Mouse (Mus musculus) hindbrain, embryonic 11.5 days (tissue): Measurements from ENCODE around the gene Prrc2c. TPM values are rescaled to one million over a fixed set of nuclear protein-coding genes. Genes with fewer than 3 reads are reported as not detected.

ENCODE experiments used
- ATAC-seq: fragments of 200-750 bp; cut with Nextera tagmentation; 2 replicates; pipeline ENCODE4 v1.8.0; 2017; ENCODE audit warnings: mild to moderate bottlenecking, moderate TSS enrichment, moderate library complexity; ENCODE audit not compliant: low FRiP score
- DNase-seq: peaks from one replicate; pipeline ENCODE4 v3.0.0-alpha.2; 2015; ENCODE audit warnings: low spot score
- H3K27ac ChIP-seq: fragments of 300-500 bp; sonication (generic); 2 replicates; pipeline ENCODE4 v1.5.1; 2014; ENCODE audit warnings: mild to moderate bottlenecking, low read depth, low read length
- H3K27me3 ChIP-seq: fragments of 300-500 bp; sonication (generic); 2 replicates; pipeline ENCODE4 v1.6.1; 2014; ENCODE audit warnings: mild to moderate bottlenecking, low read length, moderate library complexity, mixed read lengths; ENCODE audit not compliant: control insufficient read depth, insufficient read depth
- H3K36me3 ChIP-seq: fragments of 300-500 bp; sonication (generic); 2 replicates; pipeline ENCODE4 v1.6.1; 2014; ENCODE audit warnings: mild to moderate bottlenecking, low read length, moderate library complexity, mixed read lengths; ENCODE audit not compliant: control insufficient read depth, insufficient read depth
- H3K4me1 ChIP-seq: fragments of 300-500 bp; sonication (generic); replicated peaks from 2 replicates; pipeline ENCODE4 v1.6.1; 2014; ENCODE audit warnings: low read length, mixed read lengths; ENCODE audit not compliant: control insufficient read depth, insufficient read depth
- H3K4me2 ChIP-seq: fragments of 300-500 bp; sonication (generic); replicated peaks from 2 replicates; pipeline ENCODE4 v1.6.1; 2014; ENCODE audit warnings: mild to moderate bottlenecking, low read depth, low read length
- H3K4me3 ChIP-seq: fragments of 300-500 bp; sonication (generic); 2 replicates; pipeline ENCODE4 v1.5.1; 2014; ENCODE audit warnings: low read depth, low read length
- H3K9ac ChIP-seq: fragments of 300-500 bp; sonication (generic); 2 replicates; pipeline ENCODE4 v1.6.1; 2014; ENCODE audit warnings: low read depth, low read length
- H3K9me3 ChIP-seq: fragments of 300-500 bp; sonication (generic); 2 replicates; pipeline ENCODE4 v1.6.1; 2016; ENCODE audit warnings: low read length; ENCODE audit not compliant: control insufficient read depth
- WGBS: fragments of 180-500 bp; shearing (Covaris S2); extraction: QIAGEN DNeasy Blood & Tissue Kit; methylation state at CpG from one replicate; pipeline ENCODE4 v1.1.7; 2014; 5-methylcytosine and 5-hydroxymethylcytosine counted together
- polyA plus RNA-seq: library from polyadenylated mRNA; unstranded; fragments of >200 nt; fragmentation: Nextera tagmentation; extraction: Ambion mirVana; gene quantifications from 2 replicates; pipeline ENCODE4 v1.2.1, GENCODE M21; 2014

The Prrc2c gene
- polyA plus RNA-seq, 1 experiment from 2014 or later: 213 TPM

GRCm38 (mm10) chr1:162748761-162749160 is 8.4 kb upstream of the Prrc2c start:
- Histone ChIP-seq H3K9me3 (no peaks in the 10 kb centered on the region), H3K4me3 (no peak overlapping the region), H3K9ac (no peak overlapping the region), H3K4me2 (no peak overlapping the region), H3K27me3 (no peaks in the 10 kb centered on the region), H3K27ac (no peak overlapping the region), H3K36me3 (no peaks in the 10 kb centered on the region), H3K4me1 (no peaks in the 10 kb centered on the region)
- WGBS: 87% methylated on average over 5 of the region's 5 CpGs
- ATAC-seq: no peak
- DNase-seq: no peak

- H3K4me3 ChIP-seq: peak overlapping the region; percentile 99
- H3K9me3 ChIP-seq: no peaks in the 10 kb centered on the region
- WGBS: under 1% methylated on average over 56 of the region's 58 CpGs
- no peaks in the 10 kb centered on the region for H3K36me3 ChIP-seq
- peak; percentile 63 for DNase-seq
- H3K9ac ChIP-seq: peak overlapping the region; percentile 99
- H3K27me3 ChIP-seq: no peaks in the 10 kb centered on the region
- H3K4me2 ChIP-seq: peak overlapping the region; percentile 79
- peaks cover 2% of the 10 kb centered on the region; the same call in 1 of the 2 replicates for H3K4me1 ChIP-seq
- peak; percentile 90 for ATAC-seq
- H3K27ac ChIP-seq: peak overlapping the region; percentile 97
These were observed 443 bp downstream of the Prrc2c start for GRCm38 (mm10) chr1:162739831-162740394.

- H3K27ac ChIP-seq: peak overlapping the region; percentile 97
These were observed 950 bp downstream of the Prrc2c start for GRCm38 (mm10) chr1:162739406-162739805.

DNA sequence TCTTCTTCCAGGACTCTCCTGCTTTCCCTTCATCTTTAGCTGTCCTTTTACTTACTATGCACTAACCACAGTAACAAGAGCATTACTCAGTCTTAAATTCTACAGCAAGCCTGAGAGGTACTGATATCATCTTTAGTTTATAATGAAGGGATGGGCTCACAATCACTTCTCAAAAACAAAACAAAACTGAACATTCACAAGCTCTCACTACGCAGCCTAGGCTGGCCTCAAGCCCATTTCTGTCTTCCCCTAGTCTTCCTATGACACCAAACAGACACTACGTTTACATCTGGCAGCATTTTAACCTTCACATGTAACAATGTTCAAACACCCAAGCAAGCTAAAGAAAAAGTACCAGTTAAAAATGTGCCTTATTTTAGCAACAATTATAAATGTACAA is 1.9 kb downstream of the Prrc2c start:
- Histone ChIP-seq H3K36me3 (no peaks in the 10 kb centered on the region), H3K27me3 (no peaks in the 10 kb centered on the region), H3K27ac (no peak overlapping the region), H3K4me3 (peak overlapping the region; percentile 99), H3K4me1 (peaks cover 2% of the 10 kb centered on the region; the same call in 1 of the 2 replicates), H3K4me2 (peak overlapping the region; percentile 79), H3K9ac (no peak overlapping the region; the same call in 1 of the 2 replicates), H3K9me3 (no peaks in the 10 kb centered on the region)
- WGBS: 66% methylated on average over 2 of the region's 2 CpGs
- DNase-seq: no peak
- no peak for ATAC-seq

More at GRCm38 (mm10) chr1:162739406-162739805, 950 bp downstream of the Prrc2c start:
- H3K9ac ChIP-seq: peak overlapping the region; percentile 99
- no peak for ATAC-seq
- no peaks in the 10 kb centered on the region for H3K36me3 ChIP-seq
- no peaks in the 10 kb centered on the region for H3K27me3 ChIP-seq
- peak overlapping the region; percentile 79 for H3K4me2 ChIP-seq
- WGBS: under 1% methylated on average over 10 of the region's 10 CpGs
- H3K4me3 ChIP-seq: peak overlapping the region; percentile 99
- H3K9me3 ChIP-seq: no peaks in the 10 kb centered on the region
- peak; percentile 41 for DNase-seq
- H3K4me1 ChIP-seq: peaks cover 2% of the 10 kb centered on the region; the same call in 1 of the 2 replicates

GRCm38 (mm10) chr1:162735084-162735483 is 5.3 kb downstream of the Prrc2c start:
- no peak overlapping the region for H3K4me3 ChIP-seq
- H3K27me3 ChIP-seq: no peaks in the 10 kb centered on the region
- no peaks in the 10 kb centered on the region for H3K9me3 ChIP-seq
- H3K9ac ChIP-seq: no peak overlapping the region
- no peak overlapping the region for H3K4me2 ChIP-seq
- no peak for DNase-seq
- ATAC-seq: no peak
- 92% methylated on average over 4 of the region's 4 CpGs for WGBS
- peaks cover 2% of the 10 kb centered on the region; the same call in 1 of the 2 replicates for H3K4me1 ChIP-seq
- H3K27ac ChIP-seq: no peak overlapping the region
- no peaks in the 10 kb centered on the region for H3K36me3 ChIP-seq

- peaks cover 2% of the 10 kb centered on the region; the same call in 1 of the 2 replicates for H3K4me1 ChIP-seq
These were observed 6.1 kb downstream of the Prrc2c start for GRCm38 (mm10) chr1:162734283-162734682.

DNA sequence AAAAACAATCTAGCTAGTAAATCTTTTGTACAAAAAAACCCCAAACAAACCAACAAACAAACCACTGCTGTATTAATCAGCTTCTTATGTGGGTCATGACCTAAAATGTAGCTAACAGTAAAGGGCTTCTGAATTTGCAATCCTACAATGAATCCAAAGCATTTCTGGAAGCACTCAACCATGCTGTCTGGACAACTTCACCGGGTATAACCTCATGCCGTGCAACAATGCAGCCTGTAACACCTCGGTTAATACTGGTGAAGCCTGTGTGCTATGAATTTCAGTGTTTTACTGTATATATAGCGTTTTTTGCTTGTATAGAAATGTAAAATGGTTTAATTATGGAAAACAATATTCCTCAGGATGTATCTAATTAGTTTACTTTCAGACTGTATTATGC is 8.3 kb downstream of the Prrc2c start:
- no peak for ATAC-seq

More at GRCm38 (mm10) chr1:162734283-162734682, 6.1 kb downstream of the Prrc2c start:
- no peaks in the 10 kb centered on the region for H3K27me3 ChIP-seq
- H3K4me3 ChIP-seq: no peak overlapping the region
- H3K9me3 ChIP-seq: no peaks in the 10 kb centered on the region
- no peaks in the 10 kb centered on the region for H3K36me3 ChIP-seq
- H3K27ac ChIP-seq: no peak overlapping the region
- ATAC-seq: no peak
- H3K4me2 ChIP-seq: no peak overlapping the region
- no peak overlapping the region for H3K9ac ChIP-seq
- 88% methylated on average over 1 of the region's 1 CpGs for WGBS
- DNase-seq: no peak

GRCm38 (mm10) chr1:162729436-162729835 is 10.9 kb downstream of the Prrc2c start:
- DNase-seq: no peak
- Histone ChIP-seq H3K9me3 (no peaks in the 10 kb centered on the region), H3K4me3 (no peak overlapping the region), H3K27ac (no peak overlapping the region), H3K9ac (no peak overlapping the region), H3K36me3 (no peaks in the 10 kb centered on the region), H3K4me2 (no peak overlapping the region), H3K4me1 (no peaks in the 10 kb centered on the region), H3K27me3 (no peaks in the 10 kb centered on the region)
- WGBS: 43% methylated on average over 2 of the region's 2 CpGs
- peak; percentile 28; the same call in 1 of the 2 replicates for ATAC-seq

More for the DNA sequence above, 8.3 kb downstream of the Prrc2c start:
- Histone ChIP-seq H3K4me1 (no peaks in the 10 kb centered on the region), H3K4me2 (no peak overlapping the region), H3K36me3 (no peaks in the 10 kb centered on the region), H3K4me3 (no peak overlapping the region), H3K27me3 (no peaks in the 10 kb centered on the region), H3K9ac (no peak overlapping the region), H3K27ac (no peak overlapping the region), H3K9me3 (no peaks in the 10 kb centered on the region)
- no peak for DNase-seq
- 80% methylated on average over 4 of the region's 4 CpGs for WGBS

DNA sequence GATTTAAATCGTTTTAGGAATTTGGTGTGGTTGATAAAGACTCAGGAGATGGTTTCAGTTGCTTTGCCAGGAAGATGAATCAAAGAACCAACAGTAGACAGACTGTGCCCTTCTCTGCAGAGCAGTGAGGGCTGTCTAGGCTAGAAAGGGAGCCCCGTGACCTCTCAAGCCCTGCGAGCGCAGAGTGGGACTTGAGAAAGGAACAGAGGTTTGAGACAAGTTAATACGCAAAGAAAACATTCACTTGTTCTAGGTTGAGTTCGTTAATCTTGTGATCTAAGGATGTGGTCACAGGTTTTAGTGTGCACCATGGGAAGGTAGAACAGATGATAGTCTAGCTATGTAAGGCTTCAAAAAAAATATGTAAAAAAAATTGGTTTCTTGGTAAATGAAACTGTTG is 12.4 kb downstream of the Prrc2c start:
- 87% methylated on average over 6 of the region's 6 CpGs for WGBS
- Histone ChIP-seq H3K36me3 (no peaks in the 10 kb centered on the region), H3K9me3 (no peaks in the 10 kb centered on the region), H3K4me1 (no peaks in the 10 kb centered on the region), H3K9ac (no peak overlapping the region), H3K4me2 (no peak overlapping the region), H3K27ac (no peak overlapping the region), H3K4me3 (no peak overlapping the region), H3K27me3 (no peaks in the 10 kb centered on the region)
- DNase-seq: no peak
- ATAC-seq: no peak
